Mouse (Mus musculus) liver, adult 2 months (tissue): Measurements from ENCODE around the gene Mbnl2.

ENCODE experiments used
- CTCF ChIP-seq: fragments of 200-500 bp; IDR thresholded peaks from 2 replicates; pipeline ENCODE4 v1.5.1; 2011; ENCODE audit warnings: low read depth, low read length, control low read depth
- POLR2A ChIP-seq: fragments of 200-500 bp; IDR thresholded peaks from 2 replicates; pipeline ENCODE4 v1.6.1; 2011; ENCODE audit warnings: low read length, control low read depth; ENCODE audit not compliant: insufficient read depth; ENCODE audit errors: extremely low read depth

GRCm38 (mm10) chr14:120406271-120406670, 130.8 kb downstream of the Mbnl2 start:
- TF ChIP-seq CTCF (no peak), POLR2A (no peak)
